Mouse (Mus musculus) stomach, postnatal 0 days (tissue): ENCODE data around the gene 4930562C15Rik. TPM values are rescaled to one million over a fixed set of nuclear protein-coding genes. Genes with fewer than 3 reads are reported as not detected.
A peak's percentile ranks its signal among the peaks of the same experiment; 100 is the strongest.

Experiments
- ATAC-seq: fragments of 200-750 bp; cut with Nextera tagmentation; 2 replicates; pipeline ENCODE4 v1.8.0; 2017; ENCODE audit not compliant: low FRiP score, low TSS enrichment
- DNase-seq: peaks from one replicate; pipeline ENCODE4 v3.0.0-alpha.2; 2016; ENCODE audit warnings: low spot score
- H3K27ac ChIP-seq: fragments of 300-500 bp; sonication (generic); replicated peaks from 2 replicates; pipeline ENCODE4 v1.5.1; 2014; ENCODE audit warnings: mild to moderate bottlenecking, control low read depth
- H3K27me3 ChIP-seq: fragments of 300-500 bp; sonication (generic); 2 replicates; pipeline ENCODE4 v1.6.1; 2014; ENCODE audit warnings: low read length; ENCODE audit not compliant: control insufficient read depth, insufficient read depth
- H3K36me3 ChIP-seq: fragments of 300-500 bp; sonication (generic); 2 replicates; pipeline ENCODE4 v1.6.1; 2014; ENCODE audit warnings: low read length, mixed read lengths; ENCODE audit not compliant: control insufficient read depth, insufficient read depth
- H3K4me1 ChIP-seq: fragments of 300-500 bp; sonication (generic); replicated peaks from 2 replicates; pipeline ENCODE4 v1.6.1; 2014; ENCODE audit warnings: antibody characterized with exemption; ENCODE audit not compliant: control insufficient read depth, insufficient read depth
- H3K4me2 ChIP-seq: fragments of 300-500 bp; sonication (generic); replicated peaks from 2 replicates; pipeline ENCODE4 v1.6.1; 2014; ENCODE audit warnings: low read depth, mild to moderate bottlenecking, control low read depth, moderate library complexity
- H3K4me3 ChIP-seq: fragments of 300-500 bp; sonication (generic); 2 replicates; pipeline ENCODE4 v1.5.1; 2014; ENCODE audit warnings: low read depth, low read length, control low read depth
- H3K9ac ChIP-seq: fragments of 300-500 bp; sonication (generic); 2 replicates; pipeline ENCODE4 v1.6.1; 2014; ENCODE audit warnings: mild to moderate bottlenecking, low read length, control low read depth, mixed read lengths
- H3K9me3 ChIP-seq: fragments of 300-500 bp; sonication (generic); 2 replicates; pipeline ENCODE4 v1.6.1; 2016; ENCODE audit warnings: low read length; ENCODE audit not compliant: control insufficient read depth
- CTCF ChIP-seq: IDR thresholded peaks from 2 replicates; pipeline ENCODE4 v1.5.1; 2016; ENCODE audit warnings: antibody characterized with exemption, low read depth, mild to moderate bottlenecking, moderate library complexity
- EP300 ChIP-seq: optimal IDR thresholded peaks from 2 replicates; pipeline ENCODE3; 2016; ENCODE audit warnings: antibody characterized with exemption
- WGBS: fragments of 180-500 bp; shearing (Covaris S2); extraction: QIAGEN DNeasy Blood & Tissue Kit; methylation state at CpG from one replicate; pipeline ENCODE4 v1.1.7; 2014; 5-methylcytosine and 5-hydroxymethylcytosine counted together
- polyA plus RNA-seq: library from polyadenylated mRNA; unstranded; fragments of >200 nt; fragmentation: Nextera tagmentation; extraction: Ambion mirVana; gene quantifications from 2 replicates; pipeline ENCODE4 v1.2.1, GENCODE M21; 2015

4930562C15Rik gene
- polyA plus RNA-seq, 1 experiment from 2014 or later = 0.32 TPM

DNA sequence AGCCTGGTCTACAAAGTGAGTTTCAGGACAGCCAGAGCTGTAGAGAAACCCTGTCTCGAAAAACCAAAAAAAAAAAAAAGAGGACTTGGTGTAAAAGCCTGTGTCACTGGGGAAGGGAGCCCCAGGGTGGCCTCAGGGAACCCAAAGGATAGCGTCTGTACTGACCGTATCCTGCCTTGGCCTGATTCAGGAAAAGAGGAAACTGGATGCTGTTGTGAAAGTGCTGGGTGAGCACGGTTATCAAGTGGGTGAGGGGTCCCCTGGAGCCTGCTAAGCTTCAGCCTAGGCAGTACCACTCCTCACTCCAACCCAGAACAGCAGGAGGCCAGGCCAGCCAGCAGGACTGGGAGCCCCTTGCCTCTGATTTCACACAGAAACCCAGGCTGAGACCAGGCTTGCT, 42.0 kb downstream of the 4930562C15Rik start:
- WGBS = 72% methylated on average over 4 of the region's 4 CpGs
- H3K4me1 ChIP-seq = peaks cover 7% of the 10 kb centered on the region
- H3K4me2 ChIP-seq = peak overlapping the region; percentile 89; the same call in 1 of the 2 replicates
- H3K27me3 ChIP-seq = no peaks in the 10 kb centered on the region
- DNase-seq (no peak), ATAC-seq (no peak)
- H3K9ac ChIP-seq = peak overlapping the region; percentile 92
- H3K27ac ChIP-seq = peak overlapping the region; percentile 99; the same call in 1 of the 2 replicates
- H3K36me3 ChIP-seq = peaks cover 2% of the 10 kb centered on the region; the same call in 1 of the 2 replicates
- H3K4me3 ChIP-seq = no peak overlapping the region
- TF ChIP-seq CTCF (no peak), EP300 (no peak)
- no peaks in the 10 kb centered on the region for H3K9me3 ChIP-seq

DNA sequence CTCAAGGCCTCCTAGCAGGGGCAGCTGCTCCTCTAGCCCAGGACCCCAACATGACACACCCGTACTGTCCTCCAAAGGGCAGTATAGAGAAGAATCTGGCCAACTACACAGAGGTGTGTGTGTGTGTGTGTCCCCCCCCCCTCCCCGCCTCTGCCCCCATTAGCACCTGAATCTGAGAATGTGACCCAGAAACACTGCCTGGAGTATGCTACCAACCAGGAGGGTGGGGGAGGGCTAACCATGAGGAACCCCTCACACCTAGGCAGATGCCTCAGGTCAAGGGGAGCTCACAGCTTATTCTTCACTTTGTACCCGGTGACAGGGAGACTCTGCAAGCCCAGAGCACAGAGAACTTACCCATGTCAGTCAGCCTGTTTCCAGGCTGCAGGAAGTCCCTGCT, 42.5 kb downstream of the 4930562C15Rik start:
- H3K4me2 ChIP-seq = peak overlapping the region; percentile 89
- H3K4me1 ChIP-seq = peaks cover 7% of the 10 kb centered on the region
- DNase-seq (no peak), ATAC-seq (no peak)
- H3K4me3 ChIP-seq = peak overlapping the region; percentile 89
- peaks cover 2% of the 10 kb centered on the region; the same call in 1 of the 2 replicates for H3K36me3 ChIP-seq
- no peak for TF ChIP-seq CTCF
- no peak for TF ChIP-seq EP300
- H3K9ac ChIP-seq = peak overlapping the region; percentile 92
- no peaks in the 10 kb centered on the region for H3K9me3 ChIP-seq
- WGBS = 46% methylated on average over 3 of the region's 3 CpGs
- H3K27ac ChIP-seq = peak overlapping the region; percentile 99
- no peaks in the 10 kb centered on the region for H3K27me3 ChIP-seq

- Histone ChIP-seq H3K4me3 (peak overlapping the region; percentile 89), H3K9ac (peak overlapping the region; percentile 92), H3K27me3 (no peaks in the 10 kb centered on the region), H3K36me3 (peaks cover 2% of the 10 kb centered on the region; the same call in 1 of the 2 replicates), H3K4me1 (peaks cover 7% of the 10 kb centered on the region), H3K27ac (peak overlapping the region; percentile 99), H3K9me3 (no peaks in the 10 kb centered on the region), H3K4me2 (peak overlapping the region; percentile 89)
- DNase-seq (peak; percentile 80), ATAC-seq (peak; percentile 7; the same call in 1 of the 2 replicates)
- TF ChIP-seq CTCF = no peak
- TF ChIP-seq EP300 = peak; percentile 76
- 7% methylated on average over 5 of the region's 5 CpGs for WGBS
Observed at GRCm38 (mm10) chr16:4878192-4878885, 43.1 kb downstream of the 4930562C15Rik start.

- peak overlapping the region; percentile 89 for H3K4me3 ChIP-seq
- no peaks in the 10 kb centered on the region for H3K9me3 ChIP-seq
- peak overlapping the region; percentile 92 for H3K9ac ChIP-seq
- H3K27ac ChIP-seq = peak overlapping the region; percentile 99
- ATAC-seq (peak; percentile 16), DNase-seq (peak; percentile 69)
- WGBS = under 1% methylated on average over 54 of the region's 54 CpGs
- H3K4me1 ChIP-seq = peaks cover 7% of the 10 kb centered on the region
- no peaks in the 10 kb centered on the region for H3K27me3 ChIP-seq
- H3K36me3 ChIP-seq = peaks cover 2% of the 10 kb centered on the region; the same call in 1 of the 2 replicates
- H3K4me2 ChIP-seq = peak overlapping the region; percentile 89
- TF ChIP-seq CTCF (no peak), EP300 (no peak)
Observed at GRCm38 (mm10) chr16:4879101-4879707, 44.0 kb downstream of the 4930562C15Rik start.

DNA sequence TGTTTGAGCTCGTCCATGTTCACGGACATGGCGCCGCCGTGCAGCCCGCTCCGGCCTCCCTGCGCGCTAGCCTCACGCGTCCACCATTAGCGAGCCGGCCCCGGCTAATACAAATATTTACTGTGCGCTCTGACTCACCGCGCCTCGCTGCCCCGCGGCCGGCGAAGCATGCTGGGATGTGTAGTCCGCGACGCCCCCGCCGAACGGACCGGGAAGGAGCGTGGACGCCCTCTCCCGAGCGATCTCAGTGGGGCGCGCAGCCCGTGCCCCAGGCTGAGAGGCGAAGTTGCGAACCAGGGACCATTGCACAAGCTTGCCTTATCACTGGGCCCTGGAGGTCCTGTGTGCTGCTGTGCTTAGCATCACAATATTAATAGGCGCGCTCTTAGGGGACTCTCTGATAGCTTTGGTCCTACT, 44.5 kb downstream of the 4930562C15Rik start:
- Histone ChIP-seq H3K4me2 (peak overlapping the region; percentile 89), H3K36me3 (no peaks in the 10 kb centered on the region), H3K27me3 (no peaks in the 10 kb centered on the region), H3K9me3 (no peaks in the 10 kb centered on the region), H3K9ac (peak overlapping the region; percentile 92), H3K4me1 (peaks cover 7% of the 10 kb centered on the region), H3K27ac (peak overlapping the region; percentile 99), H3K4me3 (peak overlapping the region; percentile 89)
- TF ChIP-seq CTCF (peak; percentile 62), EP300 (peak; percentile 85)
- peak; percentile 84 for ATAC-seq
- WGBS = under 1% methylated on average over 40 of the region's 40 CpGs
- DNase-seq = peak; percentile 94
